Mouse (Mus musculus) c-Kit-positive CD71-negative TER-119-negative erythroid progenitor cells, embryonic 14.5 days (primary cell): Measurements from ENCODE around the gene Pon2.
A peak's percentile ranks its signal among the peaks of the same experiment; 100 is the strongest.

Source experiments
- DNase-seq: peaks from one replicate; pipeline ENCODE4 v3.0.0-alpha.2; 2013; ENCODE audit warnings: low read depth

Pon2 gene

DNA sequence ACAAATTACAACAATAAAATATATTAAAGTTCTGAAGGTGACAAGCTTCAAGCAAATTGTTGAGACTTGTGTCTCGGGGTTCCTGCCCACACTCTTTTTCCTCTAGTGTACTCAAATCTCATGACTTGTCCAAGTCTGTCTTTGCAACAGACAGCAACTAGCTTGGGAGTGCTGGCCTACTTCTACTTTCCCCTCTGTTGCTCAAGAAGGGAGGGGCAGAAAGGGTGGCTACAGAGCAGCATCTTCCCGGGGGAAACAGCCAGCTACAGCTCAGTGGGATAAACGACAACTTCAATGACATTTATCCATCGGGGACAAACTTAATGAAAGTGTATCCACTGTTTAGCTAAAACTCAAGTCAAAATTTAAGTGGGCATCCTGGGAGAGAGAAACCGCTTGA, 5.4 kb downstream of the Pon2 start:
- no peak for DNase-seq

DNA sequence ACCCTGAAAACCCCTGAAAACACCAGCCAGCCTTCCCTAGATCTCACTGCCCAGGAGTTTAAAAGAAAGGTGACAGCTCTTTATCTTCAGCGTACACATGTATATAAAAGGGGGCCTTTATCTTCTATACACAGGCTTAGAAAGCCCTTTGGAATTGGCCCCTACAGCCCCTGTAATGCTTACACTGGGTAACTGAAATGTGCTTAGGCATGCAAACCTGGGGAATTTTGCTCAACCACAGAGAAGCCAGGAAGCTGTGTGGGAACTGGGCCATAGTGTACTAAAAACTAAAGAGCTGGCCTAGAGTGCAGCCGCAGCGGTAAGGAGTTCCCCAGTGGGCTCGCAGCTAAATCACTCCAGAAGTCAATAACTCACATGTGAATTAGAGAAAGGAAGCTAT, 6.8 kb downstream of the Pon2 start:
- DNase-seq, result no peak

- no peak for DNase-seq
Measured at GRCm38 (mm10) chr6:5287919-5288318, 10.3 kb downstream of the Pon2 start.

- no peak for DNase-seq
Measured at GRCm38 (mm10) chr6:5287392-5287791, 10.9 kb downstream of the Pon2 start.

GRCm38 (mm10) chr6:5282418-5282817, 15.8 kb downstream of the Pon2 start:
- DNase-seq, result no peak

DNA sequence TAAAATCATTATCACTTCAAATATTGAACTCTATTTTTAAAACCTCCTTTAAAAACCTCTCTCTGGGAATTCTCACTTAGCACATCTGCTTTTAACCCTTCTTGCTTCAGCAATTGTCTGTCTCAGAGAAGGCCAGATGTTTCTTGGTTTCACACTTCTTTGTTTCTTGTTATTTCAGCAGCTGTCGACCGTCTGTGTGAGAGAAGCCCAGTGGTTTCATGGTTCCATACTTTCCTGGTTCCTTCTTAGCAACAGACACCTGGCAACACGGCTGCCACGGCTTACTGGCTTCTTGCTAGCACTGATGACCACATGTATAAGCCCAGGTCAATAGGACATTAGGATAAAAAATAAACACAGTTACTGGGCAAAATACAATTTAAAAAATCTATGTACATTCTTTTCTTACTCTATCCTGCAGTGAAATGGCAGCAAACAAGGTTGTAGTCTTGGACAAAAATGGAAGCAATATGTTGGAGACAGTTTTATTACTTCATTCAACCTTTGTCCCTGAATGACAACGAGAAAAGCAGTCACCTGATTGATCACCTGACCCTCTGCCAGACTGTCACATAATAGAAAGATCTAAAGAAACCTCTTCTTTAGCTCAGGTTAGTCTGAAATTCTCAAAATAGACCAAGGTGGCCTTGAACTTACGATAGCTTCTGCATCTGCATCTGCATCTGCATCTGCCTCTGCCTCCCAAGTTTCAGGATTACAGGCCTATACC, 17.5 kb downstream of the Pon2 start:
- no peak for DNase-seq

DNA sequence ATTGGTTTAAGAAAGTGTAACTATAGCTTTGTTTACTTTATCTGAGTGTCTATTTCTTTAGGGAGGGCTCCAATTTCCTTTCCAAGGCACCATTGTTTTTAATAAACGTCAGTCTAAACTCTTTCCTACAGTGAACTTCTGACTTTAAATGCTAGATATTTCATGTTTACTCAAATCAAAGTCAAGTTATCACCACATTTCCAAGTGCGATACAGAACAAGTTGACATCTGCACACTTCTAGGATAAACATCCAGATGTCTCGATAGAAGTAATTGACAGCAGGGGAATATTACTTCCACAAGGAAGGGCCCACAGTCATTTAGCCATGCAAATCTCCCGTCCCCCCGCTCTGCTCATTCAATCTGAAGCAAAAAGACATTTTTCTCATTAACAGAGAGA, 20.3 kb downstream of the Pon2 start:
- no peak for DNase-seq

- no peak for DNase-seq
Measured at GRCm38 (mm10) chr6:5269641-5270040, 28.6 kb downstream of the Pon2 start.

DNA sequence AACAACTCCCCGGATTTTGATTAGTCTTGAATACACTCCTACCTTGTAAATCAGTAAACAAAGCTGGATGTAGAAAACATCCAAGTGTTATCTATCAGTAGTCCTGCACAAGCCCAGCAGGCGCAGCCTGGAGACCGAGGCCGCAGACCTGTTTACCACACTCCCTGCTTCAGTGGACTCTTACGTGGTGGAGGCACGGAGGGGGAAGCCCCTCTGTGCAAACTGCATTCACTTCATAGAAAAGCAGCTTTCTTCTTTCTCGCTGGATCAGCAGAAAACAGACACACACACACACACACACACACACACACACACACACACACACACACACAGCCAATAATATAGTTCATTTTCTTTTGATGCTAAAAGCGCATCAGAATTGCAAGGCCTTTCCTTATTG, 33.5 kb downstream of the Pon2 start:
- no peak for DNase-seq

GRCm38 (mm10) chr6:5263250-5263999, 34.8 kb downstream of the Pon2 start:
- DNase-seq, result no peak

GRCm38 (mm10) chr6:5262322-5263249, 35.7 kb downstream of the Pon2 start:
- DNase-seq, result no peak

GRCm38 (mm10) chr6:5255722-5256451, 42.4 kb downstream of the Pon2 start, which contains the start of gene Pon3:
Gene Pon3 (minus strand): TSS chr6:5256286.
- peak; percentile 43 for DNase-seq

DNA sequence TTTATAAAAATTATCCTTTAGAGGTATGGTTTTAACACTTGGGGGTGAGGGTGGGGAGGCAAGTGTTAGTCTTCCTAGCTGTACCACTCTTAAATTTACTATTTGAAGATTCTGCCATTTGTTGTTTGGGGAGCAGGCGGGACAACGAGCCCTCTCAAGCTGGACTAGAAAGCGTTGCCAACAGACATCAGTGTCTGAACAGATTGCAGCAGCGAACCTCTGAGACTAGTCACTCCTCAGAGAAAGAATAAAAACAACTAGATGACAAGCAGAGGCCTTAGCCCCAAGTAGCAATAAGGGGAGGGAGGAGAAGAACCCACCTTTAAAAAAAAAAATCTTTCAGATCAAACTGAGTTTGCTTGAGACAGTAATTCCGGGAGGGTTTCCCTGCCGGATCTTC, 43.0 kb downstream of the Pon2 start:
- DNase-seq, result no peak

- DNase-seq, result no peak
Measured at GRCm38 (mm10) chr6:5254869-5255268, 43.4 kb downstream of the Pon2 start.

DNA sequence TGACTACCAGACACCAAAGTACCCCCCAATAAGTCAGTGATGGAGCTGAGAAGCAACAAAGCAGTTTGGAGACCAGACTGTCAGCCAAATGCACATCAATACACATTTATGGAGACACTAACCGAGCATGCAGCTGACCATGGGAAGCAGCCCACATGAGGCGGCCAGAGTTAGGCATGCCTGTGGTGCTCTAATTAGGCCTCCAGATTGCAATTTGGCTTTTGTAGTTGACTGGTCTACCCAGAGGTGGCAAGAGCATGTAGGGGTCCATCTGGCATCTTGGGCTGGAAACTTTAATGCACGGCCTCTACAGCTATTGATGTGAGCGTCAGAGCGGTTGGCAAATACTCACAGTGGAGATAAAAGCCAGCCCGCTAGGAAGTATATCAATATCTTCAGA, 52.3 kb downstream of the Pon2 start:
- no peak for DNase-seq

GRCm38 (mm10) chr6:5238799-5239198, 59.5 kb downstream of the Pon2 start:
- DNase-seq, result no peak

DNA sequence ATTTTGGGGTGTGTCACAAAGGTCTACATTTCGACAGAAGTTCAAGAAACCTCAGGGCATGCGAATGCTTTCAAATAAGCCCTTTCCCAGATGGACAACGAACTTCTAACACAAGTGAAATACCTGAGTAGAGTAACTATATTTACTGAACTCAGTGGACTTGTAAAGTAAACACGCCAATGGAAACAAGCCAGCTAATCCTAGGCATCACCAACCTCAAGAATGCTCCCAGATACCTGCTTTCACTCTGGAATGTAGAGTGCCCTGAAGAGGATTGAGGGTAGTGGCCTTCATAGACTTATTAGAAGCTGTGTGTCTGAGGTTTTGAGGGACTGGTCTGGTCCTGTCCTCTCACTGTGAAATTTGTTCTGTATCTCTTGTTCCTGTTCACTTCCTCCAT, 60.7 kb downstream of the Pon2 start:
- DNase-seq, result no peak

DNA sequence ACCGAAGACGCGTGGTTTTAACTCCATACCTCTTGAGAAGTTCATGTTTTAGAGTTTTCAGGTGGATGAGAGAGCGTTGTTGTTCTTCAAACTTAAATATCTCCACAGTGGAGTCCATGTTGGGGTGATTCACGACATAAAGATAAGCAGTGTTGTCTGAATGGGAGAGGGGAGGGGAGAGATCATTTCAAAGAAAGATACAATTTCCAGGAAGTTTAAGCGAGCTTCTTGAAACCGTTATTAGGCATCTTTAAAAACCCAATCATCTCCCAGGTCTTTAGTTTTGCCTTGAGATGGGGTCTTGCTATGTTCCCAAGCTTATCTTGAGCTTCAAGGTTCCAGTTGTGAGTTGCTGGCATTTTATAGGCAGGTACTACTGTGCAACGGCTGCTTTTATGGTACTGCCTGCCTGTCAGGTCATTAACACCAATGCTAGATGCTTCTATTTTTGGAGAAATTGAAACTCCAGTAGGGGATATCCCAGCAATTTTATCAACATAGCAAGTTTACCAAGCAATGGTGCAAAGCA, 61.3 kb downstream of the Pon2 start:
- DNase-seq, result no peak

DNA sequence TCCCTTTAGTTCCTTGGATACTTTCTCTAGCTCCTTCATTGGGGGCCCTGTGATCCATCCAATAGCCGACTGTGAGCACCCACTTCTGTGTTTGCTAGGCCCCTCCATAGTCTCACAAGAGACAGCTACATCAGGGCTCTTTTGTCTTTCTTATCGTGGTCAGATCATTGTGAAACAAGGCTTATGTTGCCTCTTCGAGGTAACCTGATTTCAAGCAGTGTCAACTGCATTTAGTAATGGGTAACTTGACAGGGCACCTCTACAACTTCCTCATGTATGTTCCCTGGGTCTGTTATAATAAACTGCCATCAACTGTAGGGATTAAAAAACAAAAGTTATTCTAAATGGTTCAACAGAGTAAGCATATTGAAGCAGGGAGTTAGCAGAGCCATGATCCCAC, 63.7 kb downstream of the Pon2 start:
- DNase-seq, result no peak

DNA sequence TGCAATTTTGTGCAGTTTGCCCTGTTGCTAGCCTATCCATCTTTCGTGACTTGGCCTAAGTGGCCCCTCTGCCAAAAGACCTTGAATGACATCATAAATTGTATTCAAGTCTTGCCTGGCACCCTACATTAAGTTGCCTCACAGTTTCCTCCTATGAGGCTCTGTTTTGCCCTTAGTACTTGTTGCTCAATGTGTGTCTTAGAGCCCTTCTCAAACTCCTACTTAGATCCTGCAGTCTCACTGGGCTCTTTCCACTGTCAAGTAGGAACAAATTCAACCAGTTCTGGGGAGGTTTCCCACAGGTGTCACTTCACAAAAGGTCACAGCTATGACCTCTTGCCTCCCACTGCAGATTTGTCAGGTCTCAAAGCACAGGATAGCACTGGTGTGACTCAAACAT, 64.4 kb downstream of the Pon2 start:
- DNase-seq, result no peak

- no peak for DNase-seq
Measured at GRCm38 (mm10) chr6:5232022-5232421, 66.2 kb downstream of the Pon2 start.

DNA sequence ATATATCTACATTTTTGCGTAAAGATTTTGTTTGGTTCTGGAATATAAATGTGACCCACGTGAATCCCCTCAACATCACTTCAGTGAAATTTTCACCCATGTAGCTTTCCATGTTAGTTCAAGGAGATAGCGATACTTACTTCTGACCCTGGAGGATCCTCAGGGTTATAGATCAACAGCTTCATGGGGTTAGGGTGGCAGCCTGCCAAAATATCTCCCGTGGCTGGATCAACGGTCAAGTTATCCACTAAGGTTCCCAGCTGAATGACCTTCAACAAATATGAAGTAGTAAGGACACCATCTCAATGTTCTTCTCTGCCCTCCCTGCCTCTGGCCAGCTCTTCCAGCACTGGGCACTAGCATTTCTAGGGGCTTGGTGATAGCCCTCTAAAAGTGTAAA, 68.0 kb downstream of the Pon2 start:
- no peak for DNase-seq
